Mouse (Mus musculus) limb, embryonic 14.5 days (tissue): ENCODE data around the gene Psap. TPM values are rescaled to one million over a fixed set of nuclear protein-coding genes. Genes with fewer than 3 reads are reported as not detected.
A peak's percentile ranks its signal among the peaks of the same experiment; 100 is the strongest.

Source experiments
- ATAC-seq: fragments of 200-750 bp; cut with Nextera tagmentation; 2 replicates; pipeline ENCODE4 v1.8.0; 2017; ENCODE audit warnings: low read depth, moderate number of reproducible peaks, moderate TSS enrichment; ENCODE audit not compliant: low FRiP score
- DNase-seq: peaks from one replicate; pipeline ENCODE4 v3.0.0-alpha.2; 2015; ENCODE audit warnings: low spot score
- H3K27ac ChIP-seq: fragments of 300-500 bp; sonication (generic); replicated peaks from 2 replicates; pipeline ENCODE4 v1.5.1; 2014; ENCODE audit warnings: low read depth, mild to moderate bottlenecking, low read length, moderate library complexity, mixed read lengths
- H3K27me3 ChIP-seq: fragments of 300-500 bp; sonication (generic); 2 replicates; pipeline ENCODE4 v1.6.1; 2014; ENCODE audit warnings: low read length, mixed read lengths; ENCODE audit not compliant: control insufficient read depth, insufficient read depth
- H3K36me3 ChIP-seq: fragments of 300-500 bp; sonication (generic); 2 replicates; pipeline ENCODE4 v1.6.1; 2014; ENCODE audit warnings: mild to moderate bottlenecking, low read length, moderate library complexity, mixed read lengths; ENCODE audit not compliant: control insufficient read depth, insufficient read depth
- H3K4me1 ChIP-seq: fragments of 300-500 bp; sonication (generic); 2 replicates; pipeline ENCODE4 v1.6.1; 2014; ENCODE audit warnings: antibody characterized with exemption, low read length, mixed read lengths; ENCODE audit not compliant: control insufficient read depth, insufficient read depth
- H3K4me2 ChIP-seq: fragments of 300-500 bp; sonication (generic); replicated peaks from 2 replicates; pipeline ENCODE4 v1.6.1; 2014; ENCODE audit warnings: low read depth, mild to moderate bottlenecking, low read length, moderate library complexity; ENCODE audit not compliant: severe bottlenecking
- H3K4me3 ChIP-seq: fragments of 300-500 bp; sonication (generic); replicated peaks from 2 replicates; pipeline ENCODE4 v1.5.1; 2014; ENCODE audit warnings: low read length
- H3K9ac ChIP-seq: fragments of 300-500 bp; sonication (generic); 2 replicates; pipeline ENCODE4 v1.6.1; 2014; ENCODE audit warnings: mild to moderate bottlenecking, low read depth, low read length, moderate library complexity; ENCODE audit not compliant: severe bottlenecking
- H3K9me3 ChIP-seq: fragments of 300-500 bp; sonication (generic); 2 replicates; pipeline ENCODE4 v1.6.1; 2016; ENCODE audit warnings: low read length; ENCODE audit not compliant: control insufficient read depth
- POLR2A ChIP-seq: fragments of 200-500 bp; IDR thresholded peaks from 2 replicates; pipeline ENCODE4 v1.8.0; 2012; ENCODE audit warnings: inconsistent platforms, mild to moderate bottlenecking, moderate library complexity, borderline replicate concordance; ENCODE audit not compliant: insufficient read depth, insufficient read length; ENCODE audit errors: extremely low read depth
- WGBS: fragments of 180-500 bp; shearing (Covaris S2); extraction: QIAGEN DNeasy Blood & Tissue Kit; methylation state at CpG from one replicate; pipeline ENCODE4 v1.1.7; 2014; 5-methylcytosine and 5-hydroxymethylcytosine counted together
- polyA plus RNA-seq, 2 experiments: library from polyadenylated mRNA; depleted of rRNA in 1 of 2; stranded (reverse) in 1 of 2; unstranded in 1 of 2; fragments of >200 nt; fragmentation: Nextera tagmentation in 1 of 2; extraction: Ambion mirVana in 1 of 2; gene quantifications; 2 replicates each; pipeline versions ENCODE4 v1.2.1 to v1.2.3; 2012 to 2014

Psap gene
- polyA plus RNA-seq, 2 experiments: 121 to 648 TPM

- Histone ChIP-seq H3K27me3 (no peaks in the 10 kb centered on the region), H3K4me1 (peaks cover 36% of the 10 kb centered on the region), H3K4me3 (no peak overlapping the region), H3K9me3 (no peaks in the 10 kb centered on the region), H3K36me3 (peaks cover 6% of the 10 kb centered on the region; the same call in 1 of the 2 replicates), H3K27ac (no peak overlapping the region), H3K9ac (no peak overlapping the region), H3K4me2 (0 out of 2 replicates have a peak overlapping the region, but pooled peaks have one; percentile 9)
- ATAC-seq (no peak), DNase-seq (no peak)
- no peak for TF ChIP-seq POLR2A
- WGBS: 91% methylated on average over 6 of the region's 6 CpGs
Measured at GRCm38 (mm10) chr10:60280353-60280752, 2.9 kb downstream of the Psap start.

GRCm38 (mm10) chr10:60281571-60282050, 4.2 kb downstream of the Psap start:
- H3K4me3 ChIP-seq: no peak overlapping the region
- no peaks in the 10 kb centered on the region for H3K27me3 ChIP-seq
- H3K4me1 ChIP-seq: peaks cover 49% of the 10 kb centered on the region
- no peak for TF ChIP-seq POLR2A
- H3K4me2 ChIP-seq: no peak overlapping the region
- 85% methylated on average over 9 of the region's 9 CpGs for WGBS
- ATAC-seq (no peak), DNase-seq (no peak)
- H3K9me3 ChIP-seq: no peaks in the 10 kb centered on the region
- no peak overlapping the region for H3K27ac ChIP-seq
- peaks cover 6% of the 10 kb centered on the region; the same call in 1 of the 2 replicates for H3K36me3 ChIP-seq
- no peak overlapping the region for H3K9ac ChIP-seq

GRCm38 (mm10) chr10:60282116-60283014, 4.9 kb downstream of the Psap start:
- Histone ChIP-seq H3K4me2 (no peak overlapping the region), H3K4me3 (no peak overlapping the region), H3K27ac (no peak overlapping the region), H3K36me3 (peaks cover 6% of the 10 kb centered on the region; the same call in 1 of the 2 replicates), H3K4me1 (peaks cover 49% of the 10 kb centered on the region), H3K9me3 (no peaks in the 10 kb centered on the region), H3K27me3 (no peaks in the 10 kb centered on the region), H3K9ac (no peak overlapping the region)
- ATAC-seq: no peak
- DNase-seq: no peak
- 79% methylated on average over 10 of the region's 10 CpGs for WGBS
- no peak for TF ChIP-seq POLR2A

- H3K27me3 ChIP-seq: no peaks in the 10 kb centered on the region
- ATAC-seq: no peak
- H3K36me3 ChIP-seq: peaks cover 6% of the 10 kb centered on the region; the same call in 1 of the 2 replicates
- 0 out of 2 replicates have a peak overlapping the region, but pooled peaks have one; percentile 16 for H3K9ac ChIP-seq
- no peak overlapping the region; the same call in 1 of the 2 replicates for H3K4me2 ChIP-seq
- peak overlapping the region; percentile 70 for H3K27ac ChIP-seq
- H3K9me3 ChIP-seq: no peaks in the 10 kb centered on the region
- 80% methylated on average over 6 of the region's 6 CpGs for WGBS
- no peak overlapping the region for H3K4me3 ChIP-seq
- H3K4me1 ChIP-seq: peaks cover 36% of the 10 kb centered on the region
- DNase-seq: no peak
- no peak for TF ChIP-seq POLR2A
Measured at GRCm38 (mm10) chr10:60284248-60284647, 6.8 kb downstream of the Psap start.

- 45% methylated on average over 8 of the region's 8 CpGs for WGBS
- Histone ChIP-seq H3K9ac (peak overlapping the region; percentile 16; the same call in 1 of the 2 replicates), H3K27me3 (no peaks in the 10 kb centered on the region), H3K27ac (peak overlapping the region; percentile 70), H3K36me3 (peaks cover 5% of the 10 kb centered on the region; the same call in 1 of the 2 replicates), H3K4me1 (peaks cover 33% of the 10 kb centered on the region), H3K4me3 (no peak overlapping the region), H3K4me2 (peak overlapping the region; percentile 19; the same call in 1 of the 2 replicates), H3K9me3 (no peaks in the 10 kb centered on the region)
- ATAC-seq (peak; percentile 51; the same call in 1 of the 2 replicates), DNase-seq (peak; percentile 28)
- no peak for TF ChIP-seq POLR2A
Measured at GRCm38 (mm10) chr10:60284676-60285111, 7.3 kb downstream of the Psap start.
